Mouse (Mus musculus) heart, embryonic 13.5 days (tissue): ENCODE data around the gene Rptor. TPM values are rescaled to one million over a fixed set of nuclear protein-coding genes. Genes with fewer than 3 reads are reported as not detected.

Source experiments
- ATAC-seq: fragments of 200-750 bp; cut with Nextera tagmentation; 2 replicates; pipeline ENCODE4 v1.8.0; 2017; ENCODE audit warnings: moderate TSS enrichment; ENCODE audit not compliant: insufficient number of reproducible peaks, low FRiP score, low TSS enrichment; ENCODE audit errors: extremely low read depth
- H3K27ac ChIP-seq: fragments of 300-500 bp; sonication (generic); replicated peaks from 2 replicates; pipeline ENCODE4 v1.5.1; 2015; ENCODE audit warnings: moderate library complexity, mild to moderate bottlenecking, inconsistent platforms
- H3K27me3 ChIP-seq: fragments of 300-500 bp; sonication (generic); replicated peaks from 2 replicates; pipeline ENCODE4 v1.6.1; 2015; ENCODE audit warnings: mild to moderate bottlenecking, inconsistent platforms
- H3K36me3 ChIP-seq: fragments of 300-500 bp; sonication (generic); 2 replicates; pipeline ENCODE4 v1.6.1; 2015; ENCODE audit warnings: mild to moderate bottlenecking, inconsistent platforms
- H3K4me1 ChIP-seq: fragments of 300-500 bp; sonication (generic); 2 replicates; pipeline ENCODE4 v1.6.1; 2015; ENCODE audit warnings: inconsistent platforms
- H3K4me2 ChIP-seq: fragments of 300-500 bp; sonication (generic); 2 replicates; pipeline ENCODE4 v1.6.1; 2015; ENCODE audit warnings: inconsistent platforms, mild to moderate bottlenecking, moderate library complexity
- H3K4me3 ChIP-seq: fragments of 300-500 bp; sonication (generic); 2 replicates; pipeline ENCODE4 v1.5.1; 2015; ENCODE audit warnings: moderate library complexity, mild to moderate bottlenecking, inconsistent platforms
- H3K9ac ChIP-seq: fragments of 300-500 bp; sonication (generic); 2 replicates; pipeline ENCODE4 v1.6.1; 2015; ENCODE audit warnings: inconsistent platforms, mild to moderate bottlenecking, moderate library complexity
- H3K9me3 ChIP-seq: fragments of 300-500 bp; sonication (generic); 2 replicates; pipeline ENCODE4 v1.6.1; 2016; ENCODE audit warnings: inconsistent platforms
- WGBS: fragments of 180-500 bp; shearing (Covaris S2); methylation state at CpG from one replicate; pipeline ENCODE4 v1.1.7; 2015; ENCODE audit warnings: mixed read lengths; 5-methylcytosine and 5-hydroxymethylcytosine counted together
- polyA plus RNA-seq: library from polyadenylated mRNA; unstranded; fragments of >200 nt; fragmentation: Nextera tagmentation; extraction: Ambion mirVana; gene quantifications from 2 replicates; pipeline ENCODE4 v1.2.1, GENCODE M21; 2015

Gene Rptor
- polyA plus RNA-seq, 1 experiment from 2014 or later, result 7.0 TPM

DNA sequence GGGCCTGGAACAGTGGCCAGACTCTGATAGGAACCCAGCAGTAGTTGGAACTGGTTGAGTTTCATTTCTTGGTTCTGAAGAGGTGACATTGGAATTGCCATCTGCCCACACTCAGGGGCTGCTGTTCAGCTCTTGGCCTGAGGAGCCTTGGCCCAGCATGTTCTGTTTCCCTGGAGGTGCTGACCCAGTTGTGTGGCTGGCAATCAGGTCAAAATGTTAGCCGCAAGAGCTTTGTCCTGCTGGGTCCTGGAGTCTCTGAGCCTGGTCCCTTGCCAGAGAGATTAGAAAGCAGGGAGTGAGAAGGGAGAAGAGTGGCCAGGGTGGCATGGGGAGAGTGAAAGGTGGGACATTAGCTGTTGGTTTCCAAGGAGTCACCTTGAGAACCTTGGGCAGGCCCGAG, 346.1 kb downstream of the Rptor start:
- H3K9ac ChIP-seq, result peak overlapping the region; percentile 47; the same call in 1 of the 2 replicates
- H3K9me3 ChIP-seq, result no peaks in the 10 kb centered on the region
- no peaks in the 10 kb centered on the region for H3K36me3 ChIP-seq
- peaks cover 77% of the 10 kb centered on the region for H3K4me1 ChIP-seq
- H3K4me3 ChIP-seq, result no peak overlapping the region
- H3K4me2 ChIP-seq, result no peak overlapping the region
- WGBS, result 49% methylated on average over 2 of the region's 2 CpGs
- H3K27me3 ChIP-seq, result 0 out of 2 replicates have a peak, but pooled peaks cover 4% of the 10 kb centered on the region
- ATAC-seq, result no peak
- peak overlapping the region; percentile 46; the same call in 1 of the 2 replicates for H3K27ac ChIP-seq

Other genes with a start within 250 kb of the Rptor start
- 5.7 and 6.9 TPM in 2 replicates for gene Sgsh, start 247.4 kb upstream of the Rptor start, polyA plus RNA-seq
- gene Slc26a11, start 247.3 kb upstream of the Rptor start, polyA plus RNA-seq, result 9.3 and 10.4 TPM in 2 replicates
- gene Rnf213, start 209.8 kb upstream of the Rptor start, polyA plus RNA-seq, result 5.5 and 6.8 TPM in 2 replicates
- 10.8 and 11.7 TPM in 2 replicates for gene Endov, start 111.6 kb upstream of the Rptor start, polyA plus RNA-seq
- gene Nptx1, start 55.2 kb upstream of the Rptor start, polyA plus RNA-seq, result 0.66 and 0.75 TPM in 2 replicates